Mouse (Mus musculus) 3T3-L1 (cell line): ENCODE measurements at regions not wholly inside any gene's neighbourhood (a gene's known extent, or its start where the extent isn't known, plus 50 kb on each side); places are given as distances from the start of the nearest gene placed in this dataset.

ENCODE experiments used
- DNase-seq: peaks from one replicate; pipeline ENCODE4 v3.0.0-alpha.2; 2015; ENCODE audit warnings: low read depth, low spot score

DNA sequence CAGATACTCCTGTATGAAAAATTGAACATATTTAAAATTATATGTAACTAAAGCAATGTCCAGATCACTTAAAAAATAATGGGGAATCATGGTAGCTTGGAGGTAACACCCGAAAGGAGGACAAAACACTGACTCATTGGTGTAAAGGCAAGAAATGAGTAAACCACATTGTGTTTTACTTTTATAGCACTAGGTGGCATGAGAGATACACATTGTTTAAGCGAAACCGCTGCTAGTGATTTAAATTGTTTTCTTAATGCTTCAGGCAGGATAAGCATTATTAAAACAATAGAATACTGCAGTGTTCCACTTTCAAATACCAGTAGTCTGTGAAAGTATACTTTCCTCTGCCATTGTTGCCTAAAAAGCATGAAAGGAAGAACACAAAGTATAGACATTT lies 158.5 kb upstream of the 4930595M18Rik start:
- DNase-seq, result peak; percentile 44
